In the genomic region with DNA sequence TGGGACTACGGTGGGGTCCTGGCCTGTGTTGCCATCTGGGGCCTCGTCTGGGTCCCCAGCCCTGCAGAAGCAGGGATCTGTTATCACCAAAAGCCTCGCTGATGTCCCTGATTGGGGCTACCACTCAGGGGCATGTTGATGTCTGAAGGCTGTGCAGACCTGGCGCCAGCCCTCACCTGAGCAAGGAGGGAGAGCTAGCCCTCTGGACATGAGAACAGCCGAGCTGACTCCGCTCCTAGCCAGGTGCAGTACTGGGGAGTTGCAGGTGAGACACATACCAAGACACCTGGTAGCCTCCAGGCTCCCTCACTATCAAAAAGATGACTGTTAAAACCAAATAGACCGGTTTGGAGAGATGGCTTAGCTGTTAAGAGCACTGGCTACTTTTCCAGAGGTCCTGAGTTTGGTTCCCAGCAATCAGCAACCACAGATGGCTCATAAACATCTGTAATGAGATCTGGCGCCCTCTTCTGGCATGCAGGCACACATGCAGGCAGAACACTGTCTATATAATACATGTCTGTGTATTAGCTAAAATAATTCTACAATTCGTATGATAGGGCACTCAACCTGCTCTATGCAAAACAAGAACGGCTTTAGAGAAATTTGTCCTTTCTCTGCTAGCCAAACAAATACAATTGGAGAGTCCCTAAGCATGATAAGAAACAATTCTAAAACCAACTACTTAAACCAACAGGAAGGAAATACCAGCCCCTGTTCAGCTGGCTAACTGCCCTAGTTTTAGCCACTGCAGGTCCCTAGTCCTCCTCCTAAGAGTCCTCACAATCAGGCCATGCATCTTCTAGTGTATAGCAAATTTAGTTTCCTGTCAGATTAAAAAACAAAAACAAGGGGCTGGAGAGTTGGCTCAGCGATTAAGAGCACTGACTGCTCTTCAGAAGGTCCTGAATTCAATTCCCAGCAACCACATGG, we compare ENCODE assay signal across 10 mouse cellular contexts. TPM values are rescaled to one million over a fixed set of nuclear protein-coding genes. Genes with fewer than 3 reads are reported as not detected.
A peak's percentile ranks its signal among the peaks of the same experiment; 100 is the strongest.
DNase-seq lines count a peak whose midpoint lies in the region; ATAC-seq and TF ChIP-seq lines count a peak whose summit lies in the region.
"Had no signal": no experiment of that assay in that cellular context is flagged by ENCODE, and none has a peak within 500 bp of the region (broad histone marks: within the 10 kb centered on the region; RNA-seq: fewer than 3 reads in every experiment).

No protein-coding gene starts in this region.

- H3K4me1 ChIP-seq in kidney, postnatal 0 days (replicated peaks; ENCODE audit: insufficient read depth, low read length) = no peaks in the 10 kb centered on the region
- H3K4me1 ChIP-seq in forebrain, embryonic 11.5 days (replicated peaks; ENCODE audit: control insufficient read depth, insufficient read depth, low read length) = no peaks in the 10 kb centered on the region

- WGBS in kidney, postnatal 0 days = 78% methylated on average over 11 of the region's 11 CpGs
- WGBS in forebrain, embryonic 11.5 days = 75% methylated on average over 11 of the region's 11 CpGs

- H3K9ac ChIP-seq in kidney, postnatal 0 days (ENCODE audit: low read depth, low read length) = no peak overlapping the region
- no peak overlapping the region for H3K9ac ChIP-seq in forebrain, embryonic 11.5 days (ENCODE audit: low read length)

- peak; percentile 60 for TF ChIP-seq CTCF in kidney, postnatal 0 days (IDR thresholded peaks at IDR 0.05; ENCODE audit: low read depth)

- ATAC-seq in kidney, postnatal 0 days (replicated peaks; ENCODE audit: low FRiP score, low read depth) = no peak
- no peak for ATAC-seq in forebrain, embryonic 11.5 days (replicated peaks; ENCODE audit: low FRiP score)

- no peaks in the 10 kb centered on the region for H3K36me3 ChIP-seq in kidney, postnatal 0 days (ENCODE audit: insufficient read depth, low read length)
- H3K36me3 ChIP-seq in forebrain, embryonic 11.5 days (ENCODE audit: control insufficient read depth, insufficient read depth, low read length) = no peaks in the 10 kb centered on the region

- no peak for DNase-seq in kidney, postnatal 0 days (ENCODE audit: low spot score)
- DNase-seq in kidney, adult 8-10 months = no peak
- DNase-seq in CD4-positive, CD25-positive, alpha-beta regulatory T cell, adult 2 months (ENCODE audit: low read depth, low spot score) = peak; percentile 56
- DNase-seq in MEL-GATA-1-ER (ENCODE audit: extremely low read depth, low read depth) = peak; percentile 44
- peak; percentile 34 for DNase-seq in lung, postnatal 14 days
- no peak for DNase-seq in cerebellum, postnatal 4 days (ENCODE audit: low spot score in 2 of 2)
- DNase-seq in forebrain, embryonic 11.5 days (ENCODE audit: low spot score) = no peak
- DNase-seq: cerebellum, adult 8-10 months; heart, adult 18-20 months had no signal

- H3K9me3 ChIP-seq in kidney, postnatal 0 days (replicated peaks; ENCODE audit: low read length) = no peaks in the 10 kb centered on the region
- H3K9me3 ChIP-seq in forebrain, embryonic 11.5 days (ENCODE audit: control insufficient read depth, low read length) = no peaks in the 10 kb centered on the region

- no peak overlapping the region for H3K4me2 ChIP-seq in kidney, postnatal 0 days (ENCODE audit: low read length)
- no peak overlapping the region for H3K4me2 ChIP-seq in forebrain, embryonic 11.5 days (ENCODE audit: low read depth, low read length, severe bottlenecking)

- H3K27me3 ChIP-seq in kidney, postnatal 0 days (ENCODE audit: insufficient read depth, low read length) = no peaks in the 10 kb centered on the region
- H3K27me3 ChIP-seq in forebrain, embryonic 11.5 days (ENCODE audit: control insufficient read depth, insufficient read depth, low read length) = no peaks in the 10 kb centered on the region

- H3K27ac ChIP-seq in kidney, postnatal 0 days = no peak overlapping the region
- no peak overlapping the region for H3K27ac ChIP-seq in forebrain, embryonic 11.5 days (ENCODE audit: low read depth, low read length)

- no peak overlapping the region for H3K4me3 ChIP-seq in kidney, postnatal 0 days (replicated peaks; ENCODE audit: low read depth, low read length)
- no peak overlapping the region for H3K4me3 ChIP-seq in forebrain, embryonic 11.5 days (ENCODE audit: low read depth, low read length)
- H3K4me3 ChIP-seq: myocyte had no signal

RNA-seq across cellular contexts. Expression of a gene that starts 12.0 kb away (rescaled TPM):
- 0.77 and 1.0 TPM in 2 replicates for polyA plus RNA-seq in kidney, postnatal 0 days (2015; fragmentation: Nextera tagmentation; extraction: Ambion mirVana)
- 0.63 and 1.2 TPM in 2 replicates for polyA plus RNA-seq in forebrain, embryonic 11.5 days (2014; fragmentation: Nextera tagmentation; extraction: Ambion mirVana)
- polyA plus RNA-seq: myocyte had no signal

RNA-seq across cellular contexts. Expression of a gene that starts 42.0 kb away (rescaled TPM):
- polyA plus RNA-seq in kidney, postnatal 0 days (2015; fragmentation: Nextera tagmentation; extraction: Ambion mirVana) = 32.7 and 34.1 TPM in 2 replicates
- polyA plus RNA-seq in forebrain, embryonic 11.5 days (2014; fragmentation: Nextera tagmentation; extraction: Ambion mirVana) = 24.7 and 25.3 TPM in 2 replicates

Comparison
In these comparisons a context has a peak if more than half of its experiments do, and no peak if none do; other contexts are left out.
1. DNase-seq: peak in CD4-positive, CD25-positive, alpha-beta regulatory T cell, adult 2 months (single experiment), MEL-GATA-1-ER (single experiment) and lung, postnatal 14 days (single experiment); none in kidney, postnatal 0 days (single experiment), kidney, adult 8-10 months (0 of 2), cerebellum, postnatal 4 days (0 of 2) and forebrain, embryonic 11.5 days (single experiment).